Mouse (Mus musculus) kidney, adult 2 months (tissue): ENCODE measurements around the gene E130114P18Rik.

Source experiments
- CTCF ChIP-seq: fragments of 200-500 bp; conservative IDR thresholded peaks from 2 replicates; pipeline ENCODE4 v1.5.1; 2011; ENCODE audit warnings: low read depth, mild to moderate bottlenecking, control low read depth, low read length, moderate library complexity, mixed read lengths; ENCODE audit not compliant: insufficient read depth, insufficient read length
- POLR2A ChIP-seq: fragments of 200-500 bp; IDR thresholded peaks from one replicate; pipeline ENCODE4 v1.6.1; 2011; ENCODE audit warnings: low read depth, low read length, control low read depth

DNA sequence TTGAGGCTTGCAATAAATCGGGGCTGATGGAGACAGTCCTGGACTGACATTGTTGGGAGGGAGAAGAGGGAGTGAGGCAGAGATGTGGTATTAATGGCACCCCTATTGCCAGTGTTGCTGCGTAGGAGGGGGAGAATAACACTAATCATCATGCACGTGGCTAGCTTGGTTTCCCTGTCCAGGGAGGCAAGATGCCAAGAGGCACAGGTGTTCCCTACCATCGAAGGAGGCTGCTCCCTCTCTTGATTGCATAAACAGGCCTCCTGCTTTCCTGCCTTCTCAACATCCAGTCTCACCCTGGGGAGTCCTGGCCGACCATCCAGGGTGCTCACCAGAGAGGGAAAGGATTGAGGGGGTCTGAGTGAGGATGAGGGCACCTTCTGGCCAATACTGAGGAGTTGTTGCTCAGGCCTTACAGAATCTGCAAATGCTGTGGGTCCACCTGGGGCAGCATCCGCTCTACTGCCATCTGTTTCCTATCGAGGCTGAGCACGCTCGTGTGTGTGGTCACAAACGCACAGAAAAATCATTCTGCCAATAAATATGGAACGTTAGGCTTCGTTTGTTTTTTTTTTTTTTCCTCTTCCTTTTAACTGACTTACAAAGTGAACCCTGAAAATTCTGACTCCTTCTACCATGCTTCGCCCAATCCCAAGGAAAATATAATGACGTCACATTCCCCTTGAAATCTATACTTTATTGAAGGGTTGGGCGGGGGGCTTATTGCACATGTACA, 130.0 kb downstream of the E130114P18Rik start:
- no peak for TF ChIP-seq CTCF
- TF ChIP-seq POLR2A, result no peak
